Mouse (Mus musculus) neural tube, embryonic 10.5 days (tissue): ENCODE measurements around the gene Cyyr1.

Source experiments
- DNase-seq: peaks from one replicate; pipeline ENCODE4 v3.0.0-alpha.2; 2017; ENCODE audit warnings: low spot score; ENCODE audit errors: extremely low spot score

Cyyr1 gene

DNA sequence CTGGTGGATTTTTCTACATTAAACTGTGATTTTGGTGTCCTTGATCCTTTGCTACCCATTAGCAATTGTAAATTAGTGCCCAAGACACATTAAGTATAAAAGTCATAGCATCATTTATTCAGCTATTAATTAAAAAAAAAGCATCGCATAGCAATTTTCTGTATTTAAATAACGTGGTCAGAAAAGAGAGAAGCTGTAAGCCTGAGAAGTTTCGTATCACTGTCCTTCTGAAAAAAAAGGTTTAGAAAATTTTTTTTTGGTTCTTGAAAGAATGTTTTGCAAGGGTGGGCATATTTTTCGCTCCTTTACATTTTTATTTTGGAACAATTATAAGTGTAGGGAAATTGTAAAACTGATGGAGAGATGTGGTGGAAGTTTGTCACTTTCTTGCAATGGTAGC is 83.1 kb downstream of the Cyyr1 start:
- DNase-seq, result no peak

DNA sequence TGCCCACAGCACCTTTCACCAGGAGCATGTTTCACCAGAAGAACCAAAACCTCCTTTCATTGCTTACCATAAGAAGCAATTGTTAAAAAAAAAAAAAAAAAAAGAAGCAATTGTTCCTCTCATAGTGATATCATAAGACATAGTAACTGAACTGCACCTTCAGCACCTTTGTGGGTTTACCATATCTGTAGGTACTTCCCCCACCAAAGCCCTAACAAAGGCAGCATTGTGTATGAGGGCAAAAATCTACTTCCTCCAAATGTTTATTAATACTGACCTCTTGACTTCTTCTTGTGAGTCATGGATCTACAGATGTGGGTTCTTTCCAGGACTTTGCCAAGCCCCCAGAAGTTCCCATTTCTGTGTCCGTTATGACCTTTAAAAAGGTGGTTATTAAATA is 98.2 kb downstream of the Cyyr1 start:
- DNase-seq, result no peak

DNA sequence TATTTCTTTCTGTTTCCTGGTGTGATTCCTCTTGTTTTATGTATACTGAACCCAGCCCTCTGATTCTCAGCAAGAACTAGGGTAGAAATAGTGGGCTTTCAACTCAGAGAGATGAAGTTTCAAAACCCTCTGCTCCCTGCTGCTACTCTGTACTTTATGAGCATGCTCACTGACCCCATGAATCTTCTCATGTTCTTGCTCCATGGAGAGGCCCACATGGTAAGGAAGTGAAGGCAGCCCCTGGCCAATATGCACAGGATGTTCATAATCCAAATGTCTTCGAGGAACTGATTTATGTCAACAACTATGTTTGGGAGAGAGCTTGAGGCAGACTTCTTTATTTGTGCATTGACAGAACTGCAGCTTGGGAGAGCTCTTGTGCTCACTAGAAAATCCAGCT is 106.9 kb downstream of the Cyyr1 start:
- DNase-seq, result no peak

DNA sequence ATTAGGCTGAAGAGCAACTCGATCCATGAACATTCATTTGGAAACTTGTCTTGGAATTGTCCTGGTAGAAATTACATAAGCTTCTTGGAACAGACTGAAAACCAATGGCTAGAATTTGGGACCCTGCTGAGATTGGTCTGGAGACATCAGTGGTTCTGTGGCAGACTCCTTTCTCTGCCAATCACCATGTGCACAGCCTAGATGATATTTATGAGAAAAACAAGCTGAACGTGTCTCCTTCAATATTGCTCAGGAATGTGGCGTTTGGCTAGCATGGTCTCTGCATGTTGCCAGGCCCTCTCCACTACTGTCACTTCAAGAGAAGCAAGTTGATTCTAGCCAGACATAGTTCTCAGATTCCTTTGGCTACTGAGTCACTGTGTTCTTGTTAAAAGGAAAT is 107.4 kb downstream of the Cyyr1 start:
- no peak for DNase-seq

DNA sequence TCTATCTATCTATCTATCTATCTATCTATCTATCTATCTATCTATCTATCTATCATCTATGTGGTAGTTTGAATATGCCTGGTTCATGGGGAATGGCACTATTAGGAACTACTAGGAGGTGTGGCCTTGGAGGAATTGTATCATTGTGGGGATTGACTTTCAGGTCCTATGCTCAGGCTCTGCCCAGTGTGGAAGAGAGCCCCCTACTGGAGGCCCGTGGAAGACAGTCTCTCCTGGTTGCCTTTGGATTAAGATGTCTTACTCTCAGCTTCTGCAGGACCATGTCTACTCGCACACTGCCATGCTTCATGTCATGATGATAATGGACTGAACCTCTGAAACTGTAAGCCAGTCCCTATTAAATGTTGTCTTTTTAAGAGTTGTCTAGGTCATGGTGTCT is 117.8 kb downstream of the Cyyr1 start:
- no peak for DNase-seq

DNA sequence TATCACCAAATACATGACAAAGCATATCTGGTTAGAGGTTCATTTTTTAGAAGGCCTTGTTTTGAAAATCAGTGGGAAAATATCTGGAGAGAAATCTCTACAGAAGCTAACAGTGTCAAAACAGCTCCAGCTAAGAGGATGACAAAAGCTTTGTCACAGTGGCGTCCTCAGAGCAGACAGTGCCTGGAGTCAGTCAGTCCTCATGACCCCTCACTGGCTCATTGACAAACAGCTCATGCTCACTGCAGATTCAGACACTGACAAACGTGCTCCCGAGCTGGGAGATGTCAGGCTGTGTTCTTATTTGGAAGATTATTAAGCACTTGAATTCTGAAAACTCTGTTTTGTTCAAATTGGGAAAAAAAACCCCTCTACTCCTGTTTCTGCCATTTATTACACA is 124.0 kb downstream of the Cyyr1 start:
- DNase-seq, result no peak

DNA sequence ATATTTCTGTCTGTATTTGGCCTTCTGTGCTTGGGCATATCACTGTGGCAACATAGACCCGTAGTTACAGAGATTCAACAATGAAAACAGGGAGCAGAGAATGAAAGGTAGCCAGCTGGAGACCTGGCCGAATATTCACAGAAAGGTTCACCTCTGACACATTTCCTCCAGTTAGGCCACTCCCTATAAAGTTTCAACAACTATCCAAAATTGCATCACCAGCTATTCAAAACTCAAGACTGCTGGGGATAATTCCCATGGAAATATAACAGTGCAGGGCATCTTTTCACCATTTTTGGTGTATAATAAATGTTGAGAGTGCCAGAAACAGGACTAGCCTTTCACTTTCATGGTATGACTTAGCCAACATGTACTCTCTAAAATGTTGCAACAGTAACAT is 130.3 kb downstream of the Cyyr1 start:
- DNase-seq, result no peak

DNA sequence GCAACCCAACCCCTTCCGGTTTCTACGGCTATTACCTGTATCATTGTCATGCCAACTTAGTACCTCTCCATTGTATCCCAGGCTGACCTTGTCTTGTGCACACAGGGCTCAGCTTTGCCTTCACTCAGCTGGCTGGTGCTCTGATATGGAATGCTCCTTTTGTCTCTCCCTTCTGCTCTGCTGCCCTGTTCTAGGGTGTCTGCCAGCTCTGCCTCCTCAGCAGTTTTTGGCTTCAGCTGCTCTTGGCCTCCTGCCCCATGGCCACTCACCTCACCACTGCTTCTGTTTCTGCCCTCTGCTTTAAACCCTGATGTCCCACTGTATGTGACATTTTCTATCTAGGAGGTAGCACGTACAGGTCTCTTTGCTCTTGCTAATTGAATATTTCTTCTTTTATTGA is 137.8 kb downstream of the Cyyr1 start:
- no peak for DNase-seq

DNA sequence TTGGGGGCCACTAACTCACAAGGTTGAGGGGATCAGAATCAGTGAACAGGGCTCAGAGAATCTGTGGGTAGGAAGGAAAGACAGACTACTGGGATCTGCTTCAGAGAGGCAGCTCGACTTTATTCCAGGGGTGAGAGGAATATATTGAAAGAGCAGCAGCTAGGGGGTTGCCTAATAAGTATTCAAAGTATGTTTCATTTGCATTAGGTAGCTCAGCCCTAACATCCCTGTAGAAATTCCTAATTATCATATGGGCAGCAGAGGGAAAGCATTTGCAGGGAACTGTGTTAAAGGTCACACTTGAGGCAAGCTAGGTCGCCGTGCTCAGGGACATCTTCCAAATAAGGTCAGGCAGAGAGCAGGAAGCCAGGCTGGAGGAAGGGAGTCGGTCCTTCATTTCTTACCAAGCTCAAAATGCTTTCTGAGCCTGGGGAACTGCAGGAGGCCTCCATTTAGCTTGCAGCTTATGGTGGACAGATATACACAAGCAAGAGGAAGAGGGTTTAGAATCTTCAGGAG is 159.7 kb downstream of the Cyyr1 start:
- DNase-seq, result no peak

DNA sequence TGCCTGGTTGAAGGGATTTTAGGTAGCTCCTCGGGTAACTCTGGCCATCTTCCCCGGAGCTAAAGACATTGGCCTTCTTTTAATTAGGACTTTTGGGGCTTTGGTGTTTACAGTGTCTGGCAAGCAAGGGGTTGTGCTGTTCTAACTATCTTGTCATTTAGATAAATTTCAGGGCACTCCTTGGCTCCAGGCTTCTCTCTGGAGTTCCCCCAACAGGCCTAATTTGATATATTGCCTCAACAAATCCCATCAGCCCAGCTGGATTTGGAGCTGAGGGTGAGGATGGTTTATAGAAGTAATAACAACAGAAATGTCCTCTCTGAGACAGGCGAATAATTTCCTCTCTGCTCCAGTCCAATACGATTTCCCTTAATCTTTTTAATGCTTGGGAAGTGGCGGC is 166.4 kb downstream of the Cyyr1 start:
- DNase-seq, result no peak
